Mouse (Mus musculus): ENCODE measurements around the gene Tsc22d4. TPM values are rescaled to one million over a fixed set of nuclear protein-coding genes. Genes with fewer than 3 reads are reported as not detected.
A peak's percentile ranks its signal among the peaks of the same experiment; 100 is the strongest.

The Tsc22d4 gene
- total and polyA plus RNA-seq, 3 experiments: 82.9 to 136 (median 89.9) TPM

GRCm38 (mm10) chr5:137764609-137765340 is 19.2 kb downstream of the Tsc22d4 start:
- no peak for DNase-seq

- no peak for DNase-seq
Observed at GRCm38 (mm10) chr5:137766270-137766669, 20.7 kb downstream of the Tsc22d4 start.

DNA sequence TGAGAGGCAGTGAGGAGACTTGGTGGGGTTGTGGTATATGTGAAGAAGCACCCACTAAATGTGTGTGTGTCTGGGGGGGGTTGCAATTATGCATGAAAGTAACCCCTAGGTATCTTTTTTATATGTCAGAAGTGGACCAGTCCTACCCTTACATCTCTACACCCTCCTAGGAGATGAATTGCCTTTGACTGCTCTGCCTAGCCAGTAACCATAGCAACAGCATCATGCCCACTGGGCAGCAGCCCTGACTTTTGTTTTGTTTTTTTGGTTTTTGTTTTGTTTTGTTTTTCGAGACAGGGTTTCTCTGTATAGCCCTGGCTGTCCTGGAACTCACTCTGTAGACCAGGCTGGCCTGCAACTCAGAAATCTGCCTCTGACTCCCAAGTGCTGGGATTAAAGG is 22.9 kb downstream of the Tsc22d4 start:
- DNase-seq: no peak

GRCm38 (mm10) chr5:137770709-137771108 is 25.2 kb downstream of the Tsc22d4 start:
- peak; percentile 35 for DNase-seq

- DNase-seq: no peak
Observed at GRCm38 (mm10) chr5:137772755-137773154, 27.2 kb downstream of the Tsc22d4 start.

DNA sequence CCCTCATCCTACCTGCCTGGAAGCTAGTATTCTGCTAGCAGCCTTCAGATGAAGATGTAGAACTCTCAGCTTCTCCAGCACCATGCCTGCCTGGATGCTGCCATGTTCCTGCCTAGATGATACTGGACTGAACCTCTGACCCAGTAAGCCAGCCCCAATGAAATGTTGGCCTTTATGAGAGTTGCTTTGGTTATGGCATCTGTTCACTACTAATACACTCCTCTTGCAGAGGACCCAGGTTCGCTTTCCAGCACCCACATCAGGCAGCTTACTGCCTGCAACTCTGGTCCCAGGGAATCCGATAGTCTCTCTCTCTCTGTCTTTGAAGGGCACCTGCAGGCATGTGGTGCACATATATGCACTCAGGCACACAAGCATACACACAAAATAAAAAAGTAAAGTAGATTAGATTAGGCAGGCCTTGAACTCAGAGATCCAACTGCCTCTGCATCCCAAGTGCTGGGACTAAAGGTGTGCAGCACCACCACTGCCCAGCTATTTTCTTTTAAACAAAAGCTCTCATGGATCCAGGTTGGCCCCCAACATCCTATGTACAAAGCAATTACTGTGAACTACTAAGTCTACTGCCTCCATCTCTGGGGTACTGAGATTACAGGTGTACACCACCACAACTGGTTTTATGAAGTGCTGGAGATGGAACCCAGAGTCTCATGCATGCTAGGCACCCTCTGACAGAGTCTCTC is 30.2 kb downstream of the Tsc22d4 start:
- no peak for DNase-seq

- peak; percentile 52 for DNase-seq
Observed at GRCm38 (mm10) chr5:137776408-137776918, 30.9 kb downstream of the Tsc22d4 start.

- no peak for DNase-seq
Observed at GRCm38 (mm10) chr5:137777267-137777845, 31.8 kb downstream of the Tsc22d4 start.

- peak; percentile 98 for DNase-seq
Observed at GRCm38 (mm10) chr5:137778635-137779034, 33.1 kb downstream of the Tsc22d4 start, which contains the start of gene Ppp1r35. Gene Ppp1r35 (plus strand): TSS chr5:137778849.

- DNase-seq: peak; percentile 65
Observed at GRCm38 (mm10) chr5:137779053-137779933, 33.8 kb downstream of the Tsc22d4 start.

DNA sequence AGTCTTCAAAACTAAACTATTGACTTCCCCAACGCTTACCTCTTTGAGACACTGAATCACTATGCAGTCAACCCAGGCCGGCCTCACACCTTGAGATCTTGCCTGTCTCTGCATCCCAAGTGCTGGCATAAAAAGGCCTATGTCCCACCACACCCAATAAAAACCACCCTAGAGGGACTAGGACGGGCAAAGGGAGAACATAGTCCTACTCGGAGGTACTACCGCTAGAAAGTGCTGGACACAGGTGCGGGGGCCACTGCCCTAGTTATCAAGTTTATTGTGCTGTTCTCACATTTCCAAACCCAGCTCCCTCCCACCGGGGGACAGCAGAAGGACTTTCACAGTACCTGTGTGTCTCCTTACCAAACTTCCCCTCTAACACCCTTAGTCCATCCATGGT is 36.1 kb downstream of the Tsc22d4 start:
- no peak for DNase-seq

- no peak for DNase-seq
Observed at GRCm38 (mm10) chr5:137782776-137783522, 37.4 kb downstream of the Tsc22d4 start.

DNA sequence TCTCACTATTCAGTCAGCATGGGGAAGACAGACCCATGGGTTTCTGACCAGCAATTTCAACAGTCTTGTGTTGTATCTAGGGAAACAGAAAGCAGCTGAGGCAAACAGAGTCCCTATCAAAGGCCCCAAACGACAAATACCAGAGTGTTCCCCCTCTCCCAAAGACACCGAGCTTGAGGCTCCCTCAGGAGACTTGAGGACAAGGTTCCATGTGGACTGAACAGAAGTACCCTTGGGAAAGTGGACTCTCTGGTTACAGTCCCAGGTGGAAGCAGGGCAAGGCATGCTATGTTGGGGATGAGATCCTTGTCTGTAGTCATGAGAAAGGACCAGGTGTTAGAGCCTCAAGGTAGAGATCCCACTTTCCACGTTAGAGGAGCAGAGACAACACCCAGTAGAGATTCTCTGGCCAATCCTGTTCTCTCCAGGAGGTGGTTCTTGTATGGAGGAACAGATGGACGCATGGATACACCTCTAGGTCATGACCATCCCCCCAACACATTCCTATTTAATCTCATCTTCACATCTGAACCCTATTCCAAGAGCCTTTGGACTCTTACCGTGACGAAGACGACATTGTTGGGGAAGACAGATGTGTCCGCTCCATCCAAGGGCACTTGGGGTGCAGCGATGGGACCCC is 38.5 kb downstream of the Tsc22d4 start:
- DNase-seq: no peak

DNA sequence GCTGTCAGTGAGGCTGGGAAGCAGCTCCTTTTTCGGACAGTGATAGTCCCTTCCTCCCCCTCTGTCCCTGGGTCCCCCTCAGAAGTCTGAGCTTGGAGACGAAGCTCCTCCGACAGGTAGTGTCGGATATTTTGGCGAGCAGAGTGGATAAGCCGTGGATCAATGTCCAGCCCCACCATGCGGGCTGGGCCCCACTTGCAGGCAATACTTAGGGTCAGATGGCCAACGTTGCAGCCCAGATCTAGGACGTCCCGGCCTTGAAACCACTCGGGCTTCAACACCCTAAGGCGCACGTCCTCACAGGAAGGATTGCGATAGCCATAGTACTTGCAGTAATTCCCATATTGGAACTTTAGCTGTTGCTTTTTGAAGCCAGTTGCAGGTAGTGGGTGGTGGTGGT is 39.0 kb downstream of the Tsc22d4 start:
- DNase-seq: peak; percentile 66

DNA sequence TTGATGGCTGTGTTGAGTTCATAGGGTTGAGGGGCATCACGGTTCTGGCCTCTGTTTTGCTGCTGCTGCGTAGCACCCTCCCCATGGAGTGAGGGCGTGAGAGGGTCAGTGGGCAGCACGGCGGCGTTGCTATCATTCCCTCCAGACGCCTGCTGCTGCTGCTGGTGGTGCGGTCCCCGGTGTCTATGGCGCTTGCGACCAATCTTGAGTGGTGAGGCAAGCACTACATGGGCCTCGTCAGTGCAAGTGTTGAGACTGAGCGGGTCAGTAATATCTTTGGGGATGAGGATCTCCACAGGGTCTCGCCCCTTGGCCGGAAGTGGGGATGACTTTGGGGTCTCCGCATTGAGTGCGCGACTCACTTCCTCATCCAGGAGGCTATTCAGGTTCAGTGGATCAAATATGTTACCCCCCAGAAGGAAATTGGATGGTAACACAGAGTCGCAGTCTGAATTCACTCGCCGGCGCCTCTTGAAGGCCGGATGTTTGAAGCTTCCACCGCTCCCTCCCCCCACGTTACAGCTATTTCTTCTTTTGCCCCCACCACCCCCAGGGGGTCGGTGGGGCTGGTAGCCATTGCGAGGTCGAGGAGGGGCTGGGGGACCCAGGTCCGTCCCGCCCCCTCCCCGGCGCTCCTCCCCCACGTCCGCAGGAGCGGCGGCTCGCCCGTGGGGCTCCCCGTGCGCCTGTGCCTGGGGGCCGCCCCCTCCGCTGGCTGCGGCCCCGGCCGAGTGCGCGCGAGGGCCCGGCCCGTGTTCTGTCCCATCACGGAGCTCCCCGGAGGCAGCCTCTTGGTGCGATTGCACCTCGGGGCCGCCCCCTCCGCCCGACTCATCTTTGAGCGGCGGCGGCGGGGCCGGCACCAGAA is 39.9 kb downstream of the Tsc22d4 start:
- peak; percentile 81 for DNase-seq

GRCm38 (mm10) chr5:137786109-137786942 is 40.8 kb downstream of the Tsc22d4 start:
- DNase-seq: peak; percentile 99

DNA sequence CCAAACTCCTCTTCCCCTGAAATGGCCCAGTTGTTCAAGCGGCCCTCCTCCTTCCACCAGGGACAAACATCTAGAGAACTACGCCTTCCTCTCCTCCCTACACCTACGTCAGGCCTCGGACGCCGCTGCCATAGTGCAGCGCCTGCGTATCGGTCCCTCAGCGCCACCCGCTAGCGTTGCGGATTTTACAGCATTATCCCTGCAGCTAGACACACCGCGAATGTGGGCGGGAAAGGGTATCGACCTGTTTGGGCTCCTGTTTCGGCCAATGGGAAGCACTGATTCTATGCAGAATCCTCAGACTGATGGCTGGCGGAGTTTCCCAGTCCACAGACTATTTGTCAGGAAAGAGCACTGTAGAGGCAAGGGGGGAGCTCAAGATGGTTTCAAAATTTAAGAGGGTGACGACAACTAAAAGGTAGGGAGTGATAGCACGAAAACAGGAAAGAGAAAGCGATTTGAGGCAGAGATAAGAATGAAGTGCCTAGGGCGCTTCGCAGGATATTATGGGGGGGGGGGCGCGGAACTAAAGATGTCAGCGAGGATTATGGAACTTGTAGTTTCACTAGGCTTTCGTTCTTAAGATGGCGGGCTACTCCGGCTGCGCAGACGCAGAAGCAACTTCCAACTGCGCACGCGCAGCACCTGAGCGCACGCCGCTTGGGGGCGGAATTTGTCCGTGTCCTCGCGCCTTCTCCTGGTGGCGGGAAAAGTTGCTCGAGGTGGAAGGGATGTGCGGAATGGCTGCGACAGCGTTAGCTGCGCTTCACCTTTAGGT is 41.8 kb downstream of the Tsc22d4 start, which contains the start of the genes Mepce and Zcwpw1:
Mepce (minus strand) TSS at position 505 of the 778 bp plus-strand sequence.
Zcwpw1 (plus strand) TSS at position 648 of the 778 bp plus-strand sequence.
- DNase-seq: peak; percentile 96

Data from adrenal gland, adult 2 months (tissue).